Comparison of ENCODE assay signal across 10 mouse cellular contexts in genomic region chr1:51107299-51107698, GRCm38 (mm10).
"Had no signal": no experiment of that assay in that cellular context is flagged by ENCODE, and none has a peak within 500 bp of the region (broad histone marks: within the 10 kb centered on the region; RNA-seq: fewer than 3 reads in every experiment).

No protein-coding gene starts in this region.

- H3K27ac ChIP-seq: kidney, postnatal 0 days; limb, embryonic 10.5 days; liver, embryonic 12.5 days had no signal

- DNase-seq: kidney, postnatal 36 days; lung, postnatal 10 days; lung, postnatal 4 days; right cerebral cortex, postnatal 14 days; thymus, postnatal 4 days had no signal

- ATAC-seq: liver, embryonic 12.5 days; midbrain, embryonic 16.5 days had no signal

- H3K36me3 ChIP-seq: limb, embryonic 10.5 days; liver, embryonic 12.5 days had no signal

- H3K9ac ChIP-seq: liver, embryonic 12.5 days; lung, embryonic 14.5 days had no signal

- H3K4me3 ChIP-seq: limb, embryonic 10.5 days; liver, embryonic 12.5 days had no signal

- H3K27me3 ChIP-seq: liver, embryonic 12.5 days had no signal

- H3K4me1 ChIP-seq: limb, embryonic 10.5 days; liver, embryonic 12.5 days had no signal
